Mouse (Mus musculus) gastrocnemius, adult 18-20 months (tissue): ENCODE data around the gene Sptbn1. TPM values are rescaled to one million over a fixed set of nuclear protein-coding genes. Genes with fewer than 3 reads are reported as not detected.
"Not testable (repeated sequence)": the region's sequence is repeated elsewhere in the genome, so short reads cannot be mapped to it uniquely, and the experiment has no call there.

Source experiments
- DNase-seq: peaks from one replicate; pipeline ENCODE4 v3.0.0; 2021; ENCODE audit warnings: low spot score
- total RNA-seq, 2 experiments: library from RNA; stranded (reverse); gene quantifications; 2 replicates each; pipeline ENCODE4 v1.2.3; 2021

The Sptbn1 gene
- total RNA-seq, 2 experiments from 2014 or later: 78.4 to 118 TPM

DNA sequence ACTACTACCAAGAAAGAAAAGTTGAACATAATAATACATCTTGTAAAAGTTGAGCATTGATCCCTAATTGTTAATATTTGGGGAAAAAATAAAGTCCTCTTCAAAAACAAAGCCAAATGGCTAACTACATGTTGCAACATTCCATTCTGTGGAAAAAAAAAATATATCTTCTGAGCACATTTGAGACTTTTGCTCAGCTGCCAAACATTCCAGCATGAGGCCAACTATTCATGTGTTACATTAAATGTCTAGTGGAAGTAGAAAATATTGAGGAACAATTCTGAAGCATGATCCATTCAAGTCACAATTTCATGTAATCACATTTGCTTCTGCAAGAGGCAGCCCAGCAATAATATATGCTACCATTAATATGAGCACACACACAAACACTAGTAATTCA lies 10.9 kb downstream of the Sptbn1 start:
- no peak for DNase-seq

DNA sequence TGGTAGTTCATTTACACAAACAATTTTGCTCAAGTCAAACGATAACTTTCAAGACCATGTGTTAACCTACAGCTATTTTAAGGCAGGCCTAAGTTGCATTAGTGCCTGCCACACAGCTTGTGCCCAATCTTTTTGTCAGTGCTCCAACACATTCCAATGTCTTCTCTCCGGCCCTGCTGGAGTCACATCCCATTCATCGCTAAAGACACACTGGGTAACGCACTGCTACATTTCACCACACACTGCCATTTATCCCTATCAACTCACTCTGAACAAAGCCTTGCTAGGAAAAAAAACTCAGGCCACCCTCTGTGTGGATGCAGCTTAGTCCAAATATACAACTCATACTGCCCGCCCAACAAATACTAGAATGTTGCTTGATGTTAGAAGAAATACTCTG lies 11.5 kb downstream of the Sptbn1 start:
- no peak for DNase-seq

DNA sequence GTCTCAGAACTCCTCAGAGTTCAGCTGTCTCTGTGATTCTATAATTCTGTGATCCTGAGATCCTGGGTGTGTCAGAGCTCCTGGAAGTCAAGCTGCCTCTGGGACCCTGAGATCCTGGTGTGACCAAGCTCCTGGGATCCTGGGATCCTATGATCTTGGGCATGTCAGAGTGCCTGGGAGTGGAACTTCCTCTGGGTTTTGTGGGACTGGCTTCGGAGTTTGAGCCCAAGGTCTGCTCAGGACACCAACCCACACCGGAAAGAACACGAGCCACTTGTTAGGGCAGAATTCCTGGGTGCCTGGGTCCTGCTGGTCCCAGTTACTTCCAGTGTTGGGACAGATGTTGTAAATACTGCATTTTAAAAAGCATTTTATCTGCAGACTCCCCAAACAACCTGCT lies 12.8 kb downstream of the Sptbn1 start:
- not testable (repeated sequence) for DNase-seq

DNA sequence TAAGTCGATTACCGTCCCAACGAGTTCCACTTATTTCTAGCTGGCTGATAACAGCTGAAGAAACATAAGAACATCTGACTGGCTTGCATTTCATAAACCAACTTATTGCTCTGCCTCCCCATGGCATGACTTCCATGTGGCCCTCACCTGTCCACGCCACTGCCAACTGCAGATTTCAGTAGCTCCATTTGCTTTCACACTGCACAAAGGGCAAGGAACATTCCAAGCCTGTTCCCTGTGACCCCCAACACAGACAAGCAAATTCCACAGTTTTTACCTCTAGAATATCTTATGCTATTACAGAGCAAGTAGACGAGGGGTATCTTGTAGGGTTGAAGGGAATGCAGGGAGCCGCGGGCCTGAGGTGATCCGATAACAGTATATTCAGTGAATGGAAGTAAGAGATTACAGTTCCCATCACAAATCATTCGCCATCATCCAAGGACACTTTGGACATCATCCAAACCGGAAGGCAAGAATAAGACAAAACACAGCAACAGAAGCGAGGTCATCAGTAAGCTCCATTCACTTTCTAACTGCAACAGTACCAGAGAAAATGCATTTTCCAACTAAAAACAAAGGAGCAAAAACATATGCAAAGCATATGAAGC lies 16.6 kb downstream of the Sptbn1 start:
- DNase-seq: no peak

DNA sequence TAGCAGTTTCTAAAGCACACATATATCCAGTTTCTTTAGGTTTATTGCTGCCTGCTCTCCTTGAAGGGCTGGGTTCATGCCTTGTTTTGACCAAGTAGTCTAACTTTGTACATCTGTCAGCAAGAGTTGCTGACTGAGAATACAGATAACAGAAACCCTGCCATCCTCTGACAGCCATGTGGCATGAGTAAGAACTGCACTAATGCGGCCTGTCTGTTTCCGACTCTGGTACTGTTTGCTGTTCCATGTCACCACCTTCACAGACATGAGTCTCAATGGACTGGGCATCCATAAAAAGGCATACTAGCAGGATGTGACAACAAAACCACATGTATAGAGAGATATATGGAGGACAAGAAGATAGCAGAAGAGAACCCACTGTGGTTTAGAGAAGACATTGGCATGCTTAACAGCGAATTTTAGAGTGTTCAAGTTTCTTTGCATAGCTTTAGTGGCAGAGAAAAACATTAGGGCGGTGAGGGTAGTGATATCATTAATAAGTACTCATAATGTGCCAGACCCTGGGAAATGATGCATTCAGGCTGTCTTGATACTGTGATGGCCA lies 18.4 kb downstream of the Sptbn1 start:
- DNase-seq: no peak

DNA sequence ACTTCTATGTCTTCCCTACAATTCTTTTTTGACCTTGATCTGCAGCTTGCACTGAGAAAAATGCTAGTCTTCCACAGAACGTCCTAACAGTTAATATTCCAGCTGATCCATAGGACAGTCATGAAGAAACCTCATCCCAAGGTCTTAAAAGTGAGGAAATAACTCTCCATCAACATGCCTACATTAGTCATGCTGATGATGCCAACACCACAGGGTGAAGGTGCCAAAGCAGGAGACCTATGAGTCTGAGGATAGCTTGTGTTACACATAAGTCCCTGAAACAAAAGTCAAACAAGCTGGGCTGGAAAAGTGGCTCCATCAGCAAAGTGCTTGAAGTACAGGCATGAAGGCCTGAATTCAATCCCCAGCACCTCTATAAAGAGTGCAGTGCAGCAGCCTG lies 20.9 kb downstream of the Sptbn1 start:
- no peak for DNase-seq

DNA sequence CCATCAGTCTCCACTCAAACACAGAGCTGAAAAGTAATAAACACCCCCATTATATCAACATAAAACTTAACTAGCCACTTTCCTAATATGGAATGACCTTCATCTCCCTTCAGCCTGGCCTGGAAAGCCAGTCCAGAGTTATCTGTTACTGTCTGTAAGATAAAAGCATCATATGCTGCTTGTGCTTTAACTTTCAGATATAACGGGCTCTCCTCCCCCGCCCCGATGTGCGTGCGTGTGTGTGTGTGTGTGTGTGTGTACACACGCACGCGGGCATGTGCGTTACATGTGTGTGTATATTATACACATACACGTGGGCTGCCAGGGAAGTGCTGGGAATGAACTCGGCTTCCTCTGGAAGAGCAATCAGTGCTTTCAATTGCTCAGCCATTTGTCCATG lies 21.8 kb downstream of the Sptbn1 start:
- DNase-seq: no peak

DNA sequence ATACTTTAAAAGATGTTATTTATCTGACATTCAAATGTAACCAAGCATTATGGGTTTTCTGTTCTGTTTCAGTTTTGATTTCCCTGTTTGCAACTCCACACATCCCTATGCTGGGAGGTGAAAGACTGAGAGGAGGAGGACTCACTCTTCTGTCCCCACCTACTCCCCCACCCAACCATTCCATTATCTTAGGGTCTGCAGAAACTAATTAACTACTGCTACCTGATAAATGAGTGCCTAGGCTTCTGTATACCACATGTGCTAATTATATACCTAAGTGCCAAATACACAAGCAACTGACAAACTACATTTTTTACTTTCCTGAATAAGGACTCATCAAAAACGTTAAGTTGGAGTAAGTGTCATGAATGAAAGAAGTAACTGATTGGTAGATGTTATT lies 23.8 kb downstream of the Sptbn1 start:
- DNase-seq: no peak

DNA sequence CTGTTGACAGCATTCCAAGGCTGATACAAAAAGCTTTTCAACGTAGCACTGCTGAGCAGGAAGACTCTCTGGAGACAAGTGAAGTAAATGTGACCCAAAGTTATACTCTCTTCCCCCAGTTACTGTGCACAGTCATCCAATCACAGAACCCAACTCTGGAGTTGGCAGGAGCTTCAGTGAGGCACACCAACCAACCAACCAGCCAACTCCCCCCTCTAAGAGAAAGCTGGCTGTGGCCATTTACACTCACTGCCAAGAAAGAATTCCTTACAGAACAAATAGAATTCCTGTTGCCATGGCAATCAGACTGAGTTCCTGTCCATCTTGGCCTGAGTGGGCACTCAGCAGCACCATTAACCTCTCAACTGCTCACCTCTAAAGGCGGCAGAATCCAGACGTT lies 24.4 kb downstream of the Sptbn1 start:
- peak; percentile 62 for DNase-seq

DNA sequence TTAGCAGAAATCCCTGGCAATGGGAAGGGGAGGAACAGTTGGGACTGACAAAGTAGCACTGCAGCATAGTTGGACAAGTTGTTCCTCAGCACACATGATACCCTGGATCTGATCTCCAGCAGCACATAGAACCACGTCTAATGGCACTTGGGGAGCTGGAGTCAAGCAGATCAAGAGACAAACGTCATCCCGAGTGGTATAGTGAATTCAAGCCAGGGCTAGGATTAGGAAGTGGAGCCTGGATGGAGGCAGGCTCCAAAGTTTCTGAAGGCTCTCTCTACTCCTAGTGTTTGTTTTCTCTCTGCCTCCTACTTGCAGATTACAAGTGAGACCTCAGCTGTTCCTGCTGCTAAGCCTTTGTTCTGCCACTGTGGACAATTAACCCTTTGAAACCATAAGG lies 27.1 kb downstream of the Sptbn1 start:
- DNase-seq: no peak

DNA sequence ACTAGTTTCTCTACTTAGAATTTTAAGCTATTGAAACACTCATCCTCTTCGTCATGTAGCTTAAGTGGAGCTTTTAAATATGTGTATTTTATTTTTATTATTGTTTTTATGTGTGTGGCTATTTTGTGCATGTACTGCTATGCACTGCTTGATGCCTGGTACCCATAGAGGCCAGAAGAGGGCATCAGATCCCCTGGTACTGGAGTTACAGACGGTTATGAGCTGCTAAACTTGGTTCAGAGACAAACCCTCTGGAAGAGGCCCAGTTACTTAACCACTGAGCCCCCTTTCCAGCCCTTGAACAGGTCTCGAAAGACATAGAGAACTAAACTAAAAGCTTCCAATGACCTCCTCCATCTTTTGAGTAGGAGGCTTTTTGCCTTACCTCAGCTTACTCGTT lies 30.0 kb downstream of the Sptbn1 start:
- DNase-seq: peak; percentile 59

DNA sequence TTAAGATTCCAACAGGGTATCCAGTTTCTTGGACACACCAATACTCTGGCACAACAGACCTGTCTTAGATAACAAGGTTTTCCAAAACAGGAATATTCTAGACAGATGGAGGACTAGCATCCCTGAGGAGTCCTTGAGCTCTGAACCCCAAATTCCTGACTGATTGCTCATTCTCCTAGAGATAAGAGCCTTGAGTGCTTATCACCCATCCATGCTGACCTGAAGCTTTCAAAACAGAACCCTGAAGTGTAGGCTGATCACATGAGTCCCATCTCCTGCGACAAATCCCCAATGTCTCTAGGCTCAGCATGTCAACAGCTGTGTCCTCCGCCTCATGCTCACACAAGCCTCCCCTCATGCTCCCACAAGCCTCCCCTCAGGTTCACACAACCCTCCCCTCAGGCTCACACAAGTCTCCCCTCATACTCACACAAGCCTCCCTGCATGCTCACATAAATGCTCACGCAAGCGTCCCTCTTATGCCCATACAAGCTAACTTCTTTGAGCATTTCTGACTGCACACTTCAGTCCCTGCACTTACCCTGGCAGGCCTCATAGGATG lies 31.2 kb downstream of the Sptbn1 start:
- DNase-seq: no peak

DNA sequence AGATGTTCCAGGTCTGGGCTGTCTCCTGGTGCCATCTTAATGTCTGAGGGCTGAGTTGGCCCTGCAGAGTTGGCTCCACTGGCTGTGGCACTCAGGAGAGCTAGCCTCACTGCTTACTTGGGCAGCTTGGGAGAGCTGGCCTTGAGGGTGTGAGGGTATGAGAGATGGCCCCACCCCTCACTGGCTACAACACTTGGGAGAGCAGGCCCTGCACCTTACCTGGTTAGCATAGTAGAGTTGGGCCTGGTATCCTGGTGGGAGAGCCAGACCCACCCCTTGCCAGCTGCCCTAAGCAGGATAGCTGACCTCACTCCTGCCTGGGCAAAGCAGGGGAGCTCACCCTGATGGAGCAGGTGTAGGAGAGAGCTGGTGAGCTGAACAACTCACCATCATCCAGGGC lies 32.3 kb downstream of the Sptbn1 start:
- DNase-seq: no peak

DNA sequence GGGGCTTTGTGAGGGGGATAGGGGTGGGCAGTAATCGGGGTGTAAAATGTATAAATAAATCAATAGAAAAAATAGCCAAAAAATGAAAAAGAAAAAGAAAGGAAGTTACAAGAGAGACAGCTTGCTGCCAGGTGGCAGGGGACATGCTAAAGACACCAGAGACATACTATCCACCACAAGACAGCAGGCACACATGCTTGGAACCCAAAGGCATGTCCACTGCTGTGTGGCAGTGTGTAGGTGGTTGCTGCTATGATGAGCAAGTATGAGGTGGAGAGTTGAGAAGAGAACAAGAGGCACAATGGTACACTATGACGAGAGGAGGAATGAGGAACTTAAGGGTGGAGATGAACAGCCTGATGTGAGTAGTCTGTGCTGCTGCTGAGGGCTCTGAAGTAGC lies 32.8 kb downstream of the Sptbn1 start:
- DNase-seq: no peak

DNA sequence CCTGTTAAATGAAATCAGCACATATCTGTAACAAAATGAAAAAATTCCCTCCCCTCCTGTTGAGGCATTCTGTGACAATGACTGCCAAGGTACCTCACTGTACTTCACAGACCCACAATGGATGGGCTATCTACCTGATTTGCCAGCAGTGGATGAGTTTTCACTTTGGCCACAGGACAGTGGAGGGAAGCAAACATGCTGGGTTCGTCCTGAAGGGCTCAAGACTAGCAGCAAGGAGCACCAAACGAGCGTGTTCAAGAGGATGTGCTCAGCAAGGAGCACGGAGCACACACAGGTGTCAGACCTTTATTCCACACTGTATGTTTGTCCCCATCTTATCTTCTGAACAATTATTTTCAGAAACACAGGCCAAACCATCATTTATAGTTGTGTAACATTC lies 34.0 kb downstream of the Sptbn1 start:
- DNase-seq: no peak

DNA sequence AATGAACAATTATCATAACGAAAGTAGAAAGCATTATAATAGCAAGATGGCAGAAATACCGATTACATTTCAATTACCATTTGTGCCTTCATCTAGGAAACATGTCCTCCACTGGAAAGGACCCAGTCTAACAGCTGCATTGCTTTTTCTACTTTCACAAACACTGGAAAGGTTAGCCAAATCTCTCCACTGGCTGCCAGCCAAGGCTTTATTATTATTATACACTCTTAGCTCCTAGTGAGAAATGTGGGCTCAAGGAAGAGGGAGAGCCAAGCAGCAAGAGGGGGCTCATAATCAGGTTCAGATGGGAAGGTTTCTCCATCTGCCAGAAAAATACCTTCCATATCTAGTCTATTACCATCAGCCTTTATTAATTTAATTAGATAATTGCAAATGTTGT lies 35.9 kb downstream of the Sptbn1 start:
- DNase-seq: peak; percentile 57

DNA sequence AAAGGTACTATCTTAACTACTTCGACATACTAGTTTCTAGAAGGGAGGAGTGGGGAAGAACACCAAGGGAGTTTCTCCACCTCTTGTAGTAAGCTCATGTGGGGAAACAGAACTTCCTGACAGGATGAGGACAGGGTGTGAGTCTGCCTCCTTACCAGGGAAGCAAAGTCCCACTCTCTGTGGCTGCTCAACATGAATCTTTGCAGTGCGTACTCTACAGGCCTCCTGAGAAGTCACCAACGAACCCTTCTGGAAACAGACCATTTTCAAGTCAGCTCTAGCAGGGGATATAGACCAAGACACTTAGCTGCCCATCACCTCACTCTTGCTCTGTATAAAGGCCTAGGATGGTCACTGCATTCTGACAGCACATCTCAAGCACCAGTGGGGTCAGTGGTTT lies 36.6 kb downstream of the Sptbn1 start:
- DNase-seq: no peak

DNA sequence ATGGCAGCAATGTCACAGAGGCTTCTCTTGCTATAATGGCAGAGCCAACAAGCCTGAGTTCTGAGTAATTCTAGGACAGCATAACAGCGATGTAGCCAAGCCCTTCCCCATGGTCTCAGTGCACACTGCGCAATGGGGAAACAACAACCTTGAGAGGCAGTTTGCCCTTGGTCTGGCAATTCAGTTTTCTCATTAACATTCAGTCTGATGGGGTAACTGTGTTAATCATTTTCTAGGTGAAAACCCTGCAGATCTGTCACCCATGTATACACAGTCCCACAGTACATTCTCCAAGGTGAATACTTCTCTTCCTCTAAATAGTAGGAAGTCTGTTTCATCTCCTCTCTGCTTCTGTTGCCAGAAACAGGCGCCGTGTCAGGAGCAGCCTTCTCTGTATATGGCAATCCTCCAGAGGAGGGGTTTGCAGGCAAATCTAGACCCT lies 37.6 kb downstream of the Sptbn1 start:
- DNase-seq: no peak

DNA sequence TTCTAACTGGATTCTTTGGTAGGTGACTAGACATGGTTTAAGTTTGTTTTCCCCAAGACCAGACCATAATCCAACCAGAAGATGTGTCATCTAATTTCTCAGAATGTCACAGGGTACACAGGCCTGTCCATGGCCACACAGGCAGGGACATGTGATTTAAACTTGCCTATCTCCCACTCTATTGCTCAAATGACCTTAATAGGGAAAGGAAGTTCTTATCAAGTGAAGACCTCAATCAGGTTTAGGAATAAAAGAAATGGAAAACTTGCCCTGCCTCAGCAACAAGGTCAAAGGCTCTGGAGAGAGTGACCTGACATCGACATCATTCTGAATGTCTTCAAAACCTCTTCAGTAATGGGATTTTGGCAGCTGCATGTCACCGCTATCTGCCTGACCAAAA lies 41.2 kb downstream of the Sptbn1 start:
- no peak for DNase-seq

DNA sequence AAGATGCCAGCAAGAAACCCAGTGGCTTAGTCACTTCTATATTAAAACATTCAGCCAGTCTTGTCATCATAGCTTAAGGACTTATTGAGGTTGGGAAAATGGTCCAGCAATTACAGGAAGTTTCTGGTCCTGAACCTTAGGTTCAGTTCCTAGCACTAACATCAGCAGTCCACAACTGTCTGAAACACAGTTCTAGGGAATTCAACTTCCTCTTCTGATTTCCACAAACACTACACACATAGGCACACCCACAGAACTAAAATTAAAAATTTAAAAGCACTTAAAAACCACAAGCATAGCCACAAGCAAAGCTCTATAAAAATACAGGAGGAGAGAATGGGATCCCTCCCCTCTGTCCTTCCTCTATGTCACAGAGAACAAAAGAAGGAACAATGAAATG lies 43.4 kb downstream of the Sptbn1 start:
- no peak for DNase-seq

DNA sequence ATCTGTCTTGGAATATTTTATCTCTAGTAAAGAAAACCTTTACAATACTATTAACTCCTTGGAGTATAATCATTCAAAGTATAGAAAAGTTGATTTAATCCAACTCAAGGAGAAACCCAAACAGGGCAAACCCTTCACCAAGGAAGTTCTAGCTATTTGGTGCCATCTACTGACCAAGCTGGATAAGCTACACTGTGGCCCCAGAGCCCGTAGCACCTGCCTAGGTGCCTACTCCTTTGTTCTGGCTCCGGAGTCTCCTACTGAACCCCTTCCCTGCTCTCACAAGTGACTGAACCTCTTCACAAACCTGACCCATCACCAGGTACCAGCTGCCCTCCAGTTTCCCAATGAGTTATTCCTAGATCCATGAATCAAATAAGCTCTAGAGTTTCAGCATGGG lies 45.3 kb downstream of the Sptbn1 start:
- no peak for DNase-seq

DNA sequence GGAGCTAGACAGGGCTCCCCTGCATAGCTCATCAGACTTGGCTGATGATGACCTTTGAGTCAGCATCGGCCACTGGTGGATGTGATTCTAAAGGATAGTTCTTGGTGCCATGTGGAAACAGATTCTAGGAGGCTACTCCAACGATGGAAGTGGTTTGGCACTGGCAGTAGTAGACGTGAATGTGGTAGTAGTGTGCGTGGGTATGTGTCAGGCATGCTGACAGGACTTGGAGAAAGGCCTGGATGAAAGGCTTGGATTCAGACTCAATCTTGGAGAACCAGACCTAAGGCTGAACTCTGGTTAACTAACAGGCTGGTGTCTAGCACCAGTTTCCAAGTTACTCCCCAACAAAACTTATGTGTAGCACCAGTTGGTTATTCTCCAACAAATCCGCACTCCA lies 46.9 kb downstream of the Sptbn1 start:
- no peak for DNase-seq

DNA sequence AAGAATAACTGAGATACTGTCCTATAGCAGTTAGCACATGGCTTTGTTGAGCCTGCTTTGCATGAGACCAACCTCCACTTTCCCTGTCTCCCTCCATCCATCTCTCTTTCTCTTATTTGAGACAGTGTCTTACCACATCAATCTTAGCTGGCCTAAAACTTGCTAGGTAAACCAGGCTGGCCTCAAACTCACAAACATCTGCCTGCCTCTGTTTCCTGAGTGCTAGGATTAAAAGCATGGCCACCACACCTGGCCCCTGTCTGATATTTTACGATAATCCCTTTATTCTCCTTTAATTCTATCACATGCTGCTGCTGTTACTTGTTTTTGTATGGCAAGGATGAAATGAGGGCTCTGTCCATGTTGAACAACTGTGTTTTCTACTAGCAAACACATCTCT lies 49.6 kb downstream of the Sptbn1 start:
- DNase-seq: no peak

DNA sequence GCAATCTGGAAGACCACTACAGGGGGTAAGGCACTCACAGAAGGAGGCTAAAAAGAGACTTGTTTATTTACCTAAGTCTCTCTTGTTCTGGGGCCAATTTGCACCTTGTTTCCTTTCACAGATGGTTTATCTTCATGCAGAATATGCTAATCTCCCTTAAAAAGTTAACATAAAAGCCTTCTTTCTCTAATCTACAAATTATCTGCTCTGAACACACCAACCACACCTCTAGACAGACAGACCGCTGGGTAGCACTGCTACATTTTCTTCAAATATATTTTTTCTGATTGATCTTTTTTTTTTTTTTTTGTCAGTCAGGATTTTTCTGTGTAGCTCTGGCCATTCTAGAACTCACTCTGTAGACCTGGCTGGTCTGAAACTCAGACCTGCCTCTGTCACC lies 50.5 kb downstream of the Sptbn1 start:
- no peak for DNase-seq
